Mouse (Mus musculus): ENCODE data around the gene Hrasls5. TPM values are rescaled to one million over a fixed set of nuclear protein-coding genes. Genes with fewer than 3 reads are reported as not detected.
A peak's percentile ranks its signal among the peaks of the same experiment; 100 is the strongest.

The Hrasls5 gene
- polyA plus RNA-seq (2011; ENCODE audit: insufficient read depth, insufficient read length, low read depth, missing spikeins): not detected in 2 replicates

DNA sequence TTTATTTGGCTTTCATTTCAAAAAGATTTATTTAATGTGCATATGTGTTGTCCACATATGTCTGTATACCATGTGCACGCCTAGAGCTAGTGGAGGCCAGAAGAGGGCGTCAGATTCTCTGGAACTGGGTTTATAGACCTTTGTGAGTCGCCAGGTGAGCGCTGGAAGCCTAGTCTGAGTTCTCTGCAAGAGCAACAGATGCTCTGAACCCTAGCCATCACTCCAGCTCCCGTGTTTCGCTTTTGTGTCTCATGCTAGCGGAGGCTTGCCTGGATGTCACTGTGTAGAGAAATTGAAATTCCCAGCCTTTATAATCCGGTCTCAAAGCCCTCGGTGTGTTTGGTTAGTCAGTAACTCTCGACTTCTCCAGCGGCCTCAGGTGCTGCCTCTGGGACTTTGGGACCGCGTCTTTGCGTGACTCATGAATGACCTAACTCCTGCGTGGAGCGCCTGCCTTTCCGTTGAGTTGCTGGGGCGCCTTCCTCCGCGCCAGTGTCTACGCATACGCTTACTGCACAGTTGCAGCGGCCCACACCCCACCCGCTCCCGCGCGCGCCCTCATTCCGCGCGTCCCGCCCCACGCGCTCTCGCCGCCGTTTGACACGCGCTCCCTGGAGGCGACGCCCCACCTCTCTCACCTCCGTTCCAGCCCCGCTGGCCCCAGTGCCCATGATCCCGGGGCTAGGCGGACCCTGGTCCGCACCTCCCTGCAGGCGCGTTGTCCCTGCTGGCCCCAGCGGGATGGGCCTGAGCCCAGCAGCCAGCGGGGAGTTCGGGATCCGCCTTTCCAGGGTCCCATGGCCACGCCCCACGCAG lies at the start of gene Hrasls5:
Hrasls5 (plus strand) TSS at position 600 of the 816 bp plus-strand sequence.
- Histone ChIP-seq H3K4me3 (ENCODE audit: low read depth, low read length) (peak within 1 kb of the TSS; percentile 41), H3K9me3 (replicated peaks; ENCODE audit: control insufficient read depth, insufficient read depth, low read length, poor library complexity, severe bottlenecking) (no peaks in the 10 kb centered on the region), H3K4me1 (ENCODE audit: control insufficient read depth, insufficient read depth, low read length) (peaks cover 2% of the 10 kb centered on the region), H3K36me3 (ENCODE audit: control insufficient read depth, insufficient read depth, low read length, poor library complexity, severe bottlenecking) (no peaks in the 10 kb centered on the region), H3K27ac (ENCODE audit: insufficient read depth, low read length) (no peak within 1 kb of the TSS), H3K27me3 (ENCODE audit: control insufficient read depth, insufficient read depth, low read length, poor library complexity, severe bottlenecking) (no peaks in the 10 kb centered on the region), H3K9ac (ENCODE audit: low read depth, poor library complexity, severe bottlenecking) (peak within 1 kb of the TSS; percentile 43; the same call in 1 of the 2 replicates)
- TF ChIP-seq POLR2A (IDR thresholded peaks at IDR 0.05; ENCODE audit: insufficient read depth, low read length): no peak
- peak; percentile 47 for TF ChIP-seq CTCF (IDR thresholded peaks at IDR 0.05; ENCODE audit: low read depth, low read length)

DNA sequence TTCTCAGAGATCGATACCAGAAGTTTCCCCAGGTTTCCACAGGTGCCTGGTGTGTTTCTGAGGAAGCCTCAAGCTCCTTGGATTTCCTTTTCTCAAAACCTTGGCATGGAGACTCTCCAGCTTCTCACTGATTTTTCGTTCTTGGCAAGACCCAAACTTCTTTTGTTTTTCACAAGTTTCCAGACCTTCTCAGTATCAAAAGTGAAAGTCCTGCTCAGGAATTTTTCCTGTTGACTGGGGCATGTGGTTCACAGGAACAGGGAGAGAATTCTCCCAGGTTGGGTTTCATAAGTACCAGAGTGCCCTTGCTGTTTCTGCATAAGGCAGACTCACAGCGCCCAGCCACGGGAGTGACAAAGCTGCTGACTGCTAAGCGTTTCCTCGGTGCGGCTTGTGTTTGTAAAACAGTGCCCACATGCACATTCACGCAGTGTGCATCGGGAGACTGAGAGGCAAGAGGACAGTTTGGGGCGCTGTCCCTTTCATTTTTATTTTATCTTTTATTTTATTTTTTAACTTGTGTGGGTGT lies 49.7 kb upstream of the Hrasls5 start:
- no peaks in the 10 kb centered on the region for H3K27me3 ChIP-seq (ENCODE audit: control insufficient read depth, insufficient read depth, low read length, poor library complexity, severe bottlenecking)
- H3K4me1 ChIP-seq (ENCODE audit: control insufficient read depth, insufficient read depth, low read length): no peaks in the 10 kb centered on the region
- no peak overlapping the region for H3K27ac ChIP-seq (ENCODE audit: insufficient read depth, low read length)
- H3K4me3 ChIP-seq (ENCODE audit: low read depth, low read length): no peak overlapping the region
- TF ChIP-seq POLR2A (IDR thresholded peaks at IDR 0.05; ENCODE audit: insufficient read depth, low read length) (no peak), EP300 (IDR thresholded peaks at IDR 0.05; ENCODE audit: insufficient read depth, low read depth, low read length) (no peak), CTCF (IDR thresholded peaks at IDR 0.05; ENCODE audit: low read depth, low read length) (no peak)
- no peaks in the 10 kb centered on the region for H3K36me3 ChIP-seq (ENCODE audit: control insufficient read depth, insufficient read depth, low read length, poor library complexity, severe bottlenecking)
- no peaks in the 10 kb centered on the region for H3K9me3 ChIP-seq (replicated peaks; ENCODE audit: control insufficient read depth, insufficient read depth, low read length, poor library complexity, severe bottlenecking)
- no peak overlapping the region for H3K9ac ChIP-seq (ENCODE audit: low read depth, poor library complexity, severe bottlenecking)

GRCm38 (mm10) chr19:7563676-7564075 lies 48.7 kb upstream of the Hrasls5 start:
- Histone ChIP-seq H3K27me3 (ENCODE audit: control insufficient read depth, insufficient read depth, low read length, poor library complexity, severe bottlenecking) (no peaks in the 10 kb centered on the region), H3K36me3 (ENCODE audit: control insufficient read depth, insufficient read depth, low read length, poor library complexity, severe bottlenecking) (no peaks in the 10 kb centered on the region), H3K4me3 (ENCODE audit: low read depth, low read length) (no peak overlapping the region), H3K4me1 (ENCODE audit: control insufficient read depth, insufficient read depth, low read length) (no peaks in the 10 kb centered on the region), H3K9me3 (replicated peaks; ENCODE audit: control insufficient read depth, insufficient read depth, low read length, poor library complexity, severe bottlenecking) (no peaks in the 10 kb centered on the region), H3K9ac (ENCODE audit: low read depth, poor library complexity, severe bottlenecking) (no peak overlapping the region), H3K27ac (ENCODE audit: insufficient read depth, low read length) (no peak overlapping the region)
- no peak for TF ChIP-seq EP300 (IDR thresholded peaks at IDR 0.05; ENCODE audit: insufficient read depth, low read depth, low read length)
- no peak for TF ChIP-seq CTCF (IDR thresholded peaks at IDR 0.05; ENCODE audit: low read depth, low read length)
- TF ChIP-seq POLR2A (IDR thresholded peaks at IDR 0.05; ENCODE audit: insufficient read depth, low read length): no peak

DNA sequence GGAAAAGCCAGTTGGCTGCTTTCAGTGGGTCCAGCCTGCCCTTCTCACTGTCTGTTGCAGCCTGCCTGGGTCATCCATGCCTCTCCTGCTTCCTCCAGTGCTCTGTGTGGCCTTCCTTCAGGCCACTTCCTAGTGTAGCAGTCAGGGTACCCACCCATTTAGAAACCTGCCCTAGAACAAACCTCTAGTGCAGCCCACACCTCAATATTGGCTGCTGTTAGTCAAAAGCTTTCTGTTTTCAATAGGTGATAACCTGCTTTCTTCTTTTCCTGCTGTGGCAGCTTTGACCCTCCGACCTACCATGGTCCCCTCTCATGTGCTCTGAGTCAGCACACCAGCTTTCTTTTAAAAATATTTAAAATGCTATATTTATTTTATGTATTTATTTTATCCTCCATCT lies 47.9 kb upstream of the Hrasls5 start:
- Histone ChIP-seq H3K9ac (ENCODE audit: low read depth, poor library complexity, severe bottlenecking) (no peak overlapping the region), H3K27me3 (ENCODE audit: control insufficient read depth, insufficient read depth, low read length, poor library complexity, severe bottlenecking) (no peaks in the 10 kb centered on the region), H3K4me3 (ENCODE audit: low read depth, low read length) (no peak overlapping the region), H3K4me1 (ENCODE audit: control insufficient read depth, insufficient read depth, low read length) (no peaks in the 10 kb centered on the region), H3K9me3 (replicated peaks; ENCODE audit: control insufficient read depth, insufficient read depth, low read length, poor library complexity, severe bottlenecking) (no peaks in the 10 kb centered on the region), H3K27ac (ENCODE audit: insufficient read depth, low read length) (no peak overlapping the region), H3K36me3 (ENCODE audit: control insufficient read depth, insufficient read depth, low read length, poor library complexity, severe bottlenecking) (no peaks in the 10 kb centered on the region)
- no peak for TF ChIP-seq POLR2A (IDR thresholded peaks at IDR 0.05; ENCODE audit: insufficient read depth, low read length)
- no peak for TF ChIP-seq EP300 (IDR thresholded peaks at IDR 0.05; ENCODE audit: insufficient read depth, low read depth, low read length)
- TF ChIP-seq CTCF (IDR thresholded peaks at IDR 0.05; ENCODE audit: low read depth, low read length): no peak

DNA sequence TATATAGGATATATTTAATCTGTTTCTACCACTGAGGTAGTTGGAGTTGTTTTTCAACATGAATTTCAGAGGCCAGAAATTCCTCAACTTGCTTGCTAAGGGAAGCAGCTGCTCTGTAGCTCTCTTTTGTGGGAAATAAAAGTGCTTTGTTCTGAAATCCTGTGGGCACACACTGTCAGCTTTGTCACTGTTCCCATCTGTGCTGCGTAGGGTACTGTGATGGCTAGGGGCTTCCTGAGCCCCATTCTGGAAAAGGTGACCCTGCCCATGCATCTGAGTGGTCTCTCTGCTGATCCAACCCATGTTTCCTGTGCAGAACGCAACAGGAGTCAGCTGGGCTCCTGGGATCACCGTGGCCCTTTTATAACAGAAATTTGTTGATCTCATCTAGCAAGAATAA lies 45.5 kb upstream of the Hrasls5 start:
- no peaks in the 10 kb centered on the region for H3K9me3 ChIP-seq (replicated peaks; ENCODE audit: control insufficient read depth, insufficient read depth, low read length, poor library complexity, severe bottlenecking)
- H3K4me3 ChIP-seq (ENCODE audit: low read depth, low read length): no peak overlapping the region
- TF ChIP-seq EP300 (IDR thresholded peaks at IDR 0.05; ENCODE audit: insufficient read depth, low read depth, low read length): no peak
- TF ChIP-seq POLR2A (IDR thresholded peaks at IDR 0.05; ENCODE audit: insufficient read depth, low read length): no peak
- TF ChIP-seq CTCF (IDR thresholded peaks at IDR 0.05; ENCODE audit: low read depth, low read length): no peak
- H3K36me3 ChIP-seq (ENCODE audit: control insufficient read depth, insufficient read depth, low read length, poor library complexity, severe bottlenecking): no peaks in the 10 kb centered on the region
- no peak overlapping the region for H3K9ac ChIP-seq (ENCODE audit: low read depth, poor library complexity, severe bottlenecking)
- H3K4me1 ChIP-seq (ENCODE audit: control insufficient read depth, insufficient read depth, low read length): no peaks in the 10 kb centered on the region
- H3K27me3 ChIP-seq (ENCODE audit: control insufficient read depth, insufficient read depth, low read length, poor library complexity, severe bottlenecking): no peaks in the 10 kb centered on the region
- H3K27ac ChIP-seq (ENCODE audit: insufficient read depth, low read length): no peak overlapping the region

- H3K4me3 ChIP-seq (ENCODE audit: low read depth, low read length): no peak overlapping the region
- no peaks in the 10 kb centered on the region for H3K9me3 ChIP-seq (replicated peaks; ENCODE audit: control insufficient read depth, insufficient read depth, low read length, poor library complexity, severe bottlenecking)
- no peaks in the 10 kb centered on the region for H3K27me3 ChIP-seq (ENCODE audit: control insufficient read depth, insufficient read depth, low read length, poor library complexity, severe bottlenecking)
- TF ChIP-seq CTCF (IDR thresholded peaks at IDR 0.05; ENCODE audit: low read depth, low read length) (no peak), POLR2A (IDR thresholded peaks at IDR 0.05; ENCODE audit: insufficient read depth, low read length) (no peak), EP300 (IDR thresholded peaks at IDR 0.05; ENCODE audit: insufficient read depth, low read depth, low read length) (no peak)
- H3K36me3 ChIP-seq (ENCODE audit: control insufficient read depth, insufficient read depth, low read length, poor library complexity, severe bottlenecking): no peaks in the 10 kb centered on the region
- H3K4me1 ChIP-seq (ENCODE audit: control insufficient read depth, insufficient read depth, low read length): no peaks in the 10 kb centered on the region
- no peak overlapping the region for H3K27ac ChIP-seq (ENCODE audit: insufficient read depth, low read length)
- no peak overlapping the region for H3K9ac ChIP-seq (ENCODE audit: low read depth, poor library complexity, severe bottlenecking)
Observed at GRCm38 (mm10) chr19:7568364-7568763, 44.0 kb upstream of the Hrasls5 start.
